12 mouse cellular contexts compared by ENCODE assay signal in genomic region chr10:111867538-111867937, GRCm38 (mm10).
A peak's percentile ranks its signal among the peaks of the same experiment; 100 is the strongest.
DNase-seq lines count a peak whose midpoint lies in the region; ATAC-seq and TF ChIP-seq lines count a peak whose summit lies in the region.
"Had no signal": no experiment of that assay in that cellular context is flagged by ENCODE, and none has a peak within 500 bp of the region (broad histone marks: within the 10 kb centered on the region; RNA-seq: fewer than 3 reads in every experiment).

No protein-coding gene starts in this region.

- WGBS in heart, embryonic 10.5 days = 23% methylated on average over 6 of the region's 6 CpGs
- 4% methylated on average over 6 of the region's 6 CpGs for WGBS in forebrain, embryonic 10.5 days
- WGBS in hindbrain, postnatal 0 days = 4% methylated on average over 6 of the region's 6 CpGs

- DNase-seq in heart, embryonic 10.5 days (ENCODE audit: low spot score) = no peak
- no peak for DNase-seq in heart, adult 8-10 months (ENCODE audit: low spot score)
- no peak for DNase-seq in forebrain, embryonic 10.5 days (ENCODE audit: extremely low spot score, low spot score)
- DNase-seq in hindbrain, postnatal 0 days (ENCODE audit: low spot score) = peak; percentile 62
- peak; percentile 64 for DNase-seq in retina, embryonic 14.5 days (ENCODE audit: low spot score)
- no peak for DNase-seq in frontal cortex, postnatal 10 days (ENCODE audit: low spot score in 2 of 2)
- no peak for DNase-seq in right cerebral cortex, postnatal 4 days
- DNase-seq in frontal cortex, postnatal 25 days (ENCODE audit: low spot score in 2 of 2) = no peak
- DNase-seq: lung, postnatal 36 days had no signal

- no peaks in the 10 kb centered on the region for H3K27me3 ChIP-seq in heart, embryonic 10.5 days (ENCODE audit: insufficient read depth, poor library complexity, severe bottlenecking)
- H3K27me3 ChIP-seq in forebrain, embryonic 10.5 days (ENCODE audit: poor library complexity, severe bottlenecking) = no peaks in the 10 kb centered on the region
- no peaks in the 10 kb centered on the region for H3K27me3 ChIP-seq in hindbrain, postnatal 0 days (ENCODE audit: insufficient read depth, low read length)
- H3K27me3 ChIP-seq: embryonic facial prominence, embryonic 13.5 days; limb, embryonic 15.5 days had no signal

- H3K9ac ChIP-seq in hindbrain, postnatal 0 days (replicated peaks; ENCODE audit: low read length) = no peak overlapping the region
- H3K9ac ChIP-seq: embryonic facial prominence, embryonic 13.5 days; limb, embryonic 15.5 days had no signal

- ATAC-seq in hindbrain, postnatal 0 days = no peak

- peak overlapping the region; percentile 25; the same call in 1 of the 2 replicates for H3K4me2 ChIP-seq in hindbrain, postnatal 0 days (ENCODE audit: low read depth, low read length)
- H3K4me2 ChIP-seq: embryonic facial prominence, embryonic 13.5 days; limb, embryonic 15.5 days had no signal

- H3K4me1 ChIP-seq in heart, embryonic 10.5 days = no peaks in the 10 kb centered on the region
- H3K4me1 ChIP-seq in forebrain, embryonic 10.5 days = peaks cover 22% of the 10 kb centered on the region
- H3K4me1 ChIP-seq in hindbrain, postnatal 0 days (ENCODE audit: insufficient read depth, low read length) = no peaks in the 10 kb centered on the region
- H3K4me1 ChIP-seq: limb, embryonic 15.5 days had no signal

- H3K27ac ChIP-seq in heart, embryonic 10.5 days = 0 out of 2 replicates have a peak overlapping the region, but pooled peaks have one; percentile 25
- H3K27ac ChIP-seq in forebrain, embryonic 10.5 days = peak overlapping the region; percentile 66
- H3K27ac ChIP-seq in hindbrain, postnatal 0 days = no peak overlapping the region
- H3K27ac ChIP-seq: embryonic facial prominence, embryonic 13.5 days; layer of hippocampus, adult 2 months; limb, embryonic 15.5 days had no signal

- TF ChIP-seq CTCF in hindbrain, postnatal 0 days (IDR thresholded peaks at IDR 0.05; ENCODE audit: low read depth) = no peak

- H3K9me3 ChIP-seq in heart, embryonic 10.5 days = no peaks in the 10 kb centered on the region
- no peaks in the 10 kb centered on the region for H3K9me3 ChIP-seq in forebrain, embryonic 10.5 days
- no peaks in the 10 kb centered on the region for H3K9me3 ChIP-seq in hindbrain, postnatal 0 days (ENCODE audit: low read length)
- H3K9me3 ChIP-seq: embryonic facial prominence, embryonic 13.5 days; limb, embryonic 15.5 days had no signal

- no peak overlapping the region for H3K4me3 ChIP-seq in heart, embryonic 10.5 days
- H3K4me3 ChIP-seq in forebrain, embryonic 10.5 days = peak overlapping the region; percentile 19; the same call in 1 of the 2 replicates
- H3K4me3 ChIP-seq in hindbrain, postnatal 0 days (ENCODE audit: low read length) = no peak overlapping the region
- H3K4me3 ChIP-seq: embryonic facial prominence, embryonic 13.5 days; layer of hippocampus, adult 2 months; limb, embryonic 15.5 days had no signal

- H3K36me3 ChIP-seq in heart, embryonic 10.5 days = no peaks in the 10 kb centered on the region
- no peaks in the 10 kb centered on the region for H3K36me3 ChIP-seq in forebrain, embryonic 10.5 days (replicated peaks)
- H3K36me3 ChIP-seq in hindbrain, postnatal 0 days (ENCODE audit: insufficient read depth, low read length) = no peaks in the 10 kb centered on the region
- H3K36me3 ChIP-seq: embryonic facial prominence, embryonic 13.5 days; limb, embryonic 15.5 days had no signal

Comparison
In these comparisons a context has a peak if more than half of its experiments do, and no peak if none do; other contexts are left out.
1. DNase-seq: peak in hindbrain, postnatal 0 days (single experiment) and retina, embryonic 14.5 days (single experiment); none in heart, embryonic 10.5 days (single experiment), heart, adult 8-10 months (single experiment), forebrain, embryonic 10.5 days (single experiment), frontal cortex, postnatal 10 days (0 of 2), right cerebral cortex, postnatal 4 days (single experiment) and frontal cortex, postnatal 25 days (0 of 2).